Mouse (Mus musculus): ENCODE results near the gene Hdac5. TPM values are rescaled to one million over a fixed set of nuclear protein-coding genes. Genes with fewer than 3 reads are reported as not detected.

Gene Hdac5
- polyA plus RNA-seq, 1 experiment from 2014 or later = 70.0 TPM

GRCm38 (mm10) chr11:102211936-102212341 is 18.0 kb downstream of the Hdac5 start:
- Histone ChIP-seq H3K27ac (peak overlapping the region; percentile 52; the same call in 1 of the 2 replicates), H3K4me1 (peaks cover 73% of the 10 kb centered on the region), H3K4me3 (no peak overlapping the region), H3K4me2 (replicated peaks) (no peak overlapping the region; the same call in 1 of the 2 replicates), H3K36me3 (0 out of 2 replicates have a peak, but pooled peaks cover under 1% of the 10 kb centered on the region), H3K9me3 (no peaks in the 10 kb centered on the region), H3K9ac (no peak overlapping the region), H3K27me3 (no peaks in the 10 kb centered on the region)
- ATAC-seq (ENCODE audit: insufficient number of reproducible peaks, insufficient read depth, low FRiP score, low TSS enrichment) = no peak
- 67% methylated on average over 18 of the region's 18 CpGs for WGBS

GRCm38 (mm10) chr11:102211011-102211410 is 19.0 kb downstream of the Hdac5 start:
- Histone ChIP-seq H3K9ac (no peak overlapping the region), H3K4me3 (no peak overlapping the region), H3K4me2 (replicated peaks) (no peak overlapping the region), H3K27me3 (no peaks in the 10 kb centered on the region), H3K36me3 (peaks cover 10% of the 10 kb centered on the region), H3K27ac (peak overlapping the region; percentile 18; the same call in 1 of the 2 replicates), H3K4me1 (peaks cover 72% of the 10 kb centered on the region), H3K9me3 (no peaks in the 10 kb centered on the region)
- WGBS = 27% methylated on average over 5 of the region's 5 CpGs
- ATAC-seq (ENCODE audit: insufficient number of reproducible peaks, insufficient read depth, low FRiP score, low TSS enrichment) = no peak

GRCm38 (mm10) chr11:102210185-102210584 is 19.8 kb downstream of the Hdac5 start:
- 84% methylated on average over 3 of the region's 3 CpGs for WGBS
- H3K27me3 ChIP-seq = no peaks in the 10 kb centered on the region
- ATAC-seq (ENCODE audit: insufficient number of reproducible peaks, insufficient read depth, low FRiP score, low TSS enrichment) = no peak
- no peak overlapping the region for H3K4me2 ChIP-seq (replicated peaks)
- H3K27ac ChIP-seq = no peak overlapping the region
- no peaks in the 10 kb centered on the region for H3K9me3 ChIP-seq
- peaks cover 63% of the 10 kb centered on the region for H3K4me1 ChIP-seq
- H3K36me3 ChIP-seq = peaks cover 17% of the 10 kb centered on the region
- no peak overlapping the region for H3K9ac ChIP-seq
- H3K4me3 ChIP-seq = no peak overlapping the region

- Histone ChIP-seq H3K9me3 (no peaks in the 10 kb centered on the region), H3K4me3 (no peak overlapping the region), H3K27me3 (no peaks in the 10 kb centered on the region), H3K4me1 (peaks cover 59% of the 10 kb centered on the region), H3K27ac (peak overlapping the region; percentile 54; the same call in 1 of the 2 replicates), H3K4me2 (replicated peaks) (no peak overlapping the region), H3K36me3 (peaks cover 21% of the 10 kb centered on the region), H3K9ac (no peak overlapping the region)
- ATAC-seq (ENCODE audit: insufficient number of reproducible peaks, insufficient read depth, low FRiP score, low TSS enrichment) = no peak
- 29% methylated on average over 2 of the region's 2 CpGs for WGBS
Measured at GRCm38 (mm10) chr11:102209742-102210141, 20.2 kb downstream of the Hdac5 start.

GRCm38 (mm10) chr11:102208846-102209245 is 21.1 kb downstream of the Hdac5 start:
- Histone ChIP-seq H3K9me3 (no peaks in the 10 kb centered on the region), H3K4me2 (replicated peaks) (no peak overlapping the region), H3K27me3 (no peaks in the 10 kb centered on the region), H3K4me1 (peaks cover 50% of the 10 kb centered on the region), H3K9ac (no peak overlapping the region; the same call in 1 of the 2 replicates), H3K27ac (peak overlapping the region; percentile 60), H3K4me3 (no peak overlapping the region), H3K36me3 (peaks cover 30% of the 10 kb centered on the region)
- 0% methylated on average over 1 of the region's 4 CpGs for WGBS
- ATAC-seq (ENCODE audit: insufficient number of reproducible peaks, insufficient read depth, low FRiP score, low TSS enrichment) = peak; percentile 38; the same call in 1 of the 2 replicates

- no peak for ATAC-seq (ENCODE audit: insufficient number of reproducible peaks, insufficient read depth, low FRiP score, low TSS enrichment)
- Histone ChIP-seq H3K9me3 (no peaks in the 10 kb centered on the region), H3K27ac (peak overlapping the region; percentile 67), H3K36me3 (peaks cover 36% of the 10 kb centered on the region), H3K4me2 (replicated peaks) (peak overlapping the region; percentile 15), H3K4me3 (no peak overlapping the region), H3K4me1 (peaks cover 44% of the 10 kb centered on the region), H3K27me3 (no peaks in the 10 kb centered on the region), H3K9ac (peak overlapping the region; percentile 7; the same call in 1 of the 2 replicates)
- 35% methylated on average over 11 of the region's 11 CpGs for WGBS
Measured at GRCm38 (mm10) chr11:102207825-102208777, 21.9 kb downstream of the Hdac5 start.

- WGBS = 71% methylated on average over 29 of the region's 30 CpGs
- H3K4me3 ChIP-seq = no peak overlapping the region
- peaks cover 36% of the 10 kb centered on the region for H3K4me1 ChIP-seq
- no peak overlapping the region for H3K9ac ChIP-seq
- H3K9me3 ChIP-seq = no peaks in the 10 kb centered on the region
- H3K27ac ChIP-seq = peak overlapping the region; percentile 63; the same call in 1 of the 2 replicates
- no peak overlapping the region for H3K4me2 ChIP-seq (replicated peaks)
- ATAC-seq (ENCODE audit: insufficient number of reproducible peaks, insufficient read depth, low FRiP score, low TSS enrichment) = no peak
- H3K36me3 ChIP-seq = peaks cover 51% of the 10 kb centered on the region
- H3K27me3 ChIP-seq = no peaks in the 10 kb centered on the region
Measured at GRCm38 (mm10) chr11:102206481-102206880, 23.5 kb downstream of the Hdac5 start.

GRCm38 (mm10) chr11:102201408-102201821 is 28.6 kb downstream of the Hdac5 start:
- Histone ChIP-seq H3K4me3 (no peak overlapping the region), H3K4me2 (replicated peaks) (no peak overlapping the region), H3K9me3 (no peaks in the 10 kb centered on the region), H3K36me3 (peaks cover 93% of the 10 kb centered on the region), H3K4me1 (peaks cover under 1% of the 10 kb centered on the region; the same call in 1 of the 2 replicates), H3K27me3 (no peaks in the 10 kb centered on the region), H3K27ac (no peak overlapping the region), H3K9ac (no peak overlapping the region)
- ATAC-seq (ENCODE audit: insufficient number of reproducible peaks, insufficient read depth, low FRiP score, low TSS enrichment) = no peak
- 69% methylated on average over 12 of the region's 12 CpGs for WGBS

GRCm38 (mm10) chr11:102199856-102200255 is 30.1 kb downstream of the Hdac5 start:
- H3K4me3 ChIP-seq = no peak overlapping the region
- H3K4me1 ChIP-seq = no peaks in the 10 kb centered on the region
- whole genome bisulfite sequencing = 72% methylated on average over 9 of the region's 9 CpGs
- H3K4me2 ChIP-seq (replicated peaks) = no peak overlapping the region
- no peak for ATAC-seq (ENCODE audit: insufficient number of reproducible peaks, insufficient read depth, low FRiP score, low TSS enrichment)
- no peaks in the 10 kb centered on the region for H3K27me3 ChIP-seq
- no peak overlapping the region for H3K27ac ChIP-seq
- H3K9me3 ChIP-seq = no peaks in the 10 kb centered on the region
- H3K9ac ChIP-seq = no peak overlapping the region
- peaks cover 94% of the 10 kb centered on the region for H3K36me3 ChIP-seq

- H3K4me3 ChIP-seq = no peak overlapping the region
- no peaks in the 10 kb centered on the region for H3K9me3 ChIP-seq
- no peak for ATAC-seq (ENCODE audit: insufficient number of reproducible peaks, insufficient read depth, low FRiP score, low TSS enrichment)
- H3K36me3 ChIP-seq = peaks cover 93% of the 10 kb centered on the region
- no peak overlapping the region for H3K9ac ChIP-seq
- no peak overlapping the region for H3K27ac ChIP-seq
- no peaks in the 10 kb centered on the region for H3K27me3 ChIP-seq
- no peak overlapping the region for H3K4me2 ChIP-seq (replicated peaks)
- H3K4me1 ChIP-seq = no peaks in the 10 kb centered on the region
- 68% methylated on average over 6 of the region's 6 CpGs for WGBS
Measured at GRCm38 (mm10) chr11:102198245-102198644, 31.7 kb downstream of the Hdac5 start.

GRCm38 (mm10) chr11:102196018-102196797 is 33.8 kb downstream of the Hdac5 start:
- no peak overlapping the region for H3K27ac ChIP-seq
- no peak for ATAC-seq (ENCODE audit: insufficient number of reproducible peaks, insufficient read depth, low FRiP score, low TSS enrichment)
- no peak overlapping the region for H3K4me2 ChIP-seq (replicated peaks)
- peaks cover 87% of the 10 kb centered on the region for H3K36me3 ChIP-seq
- no peaks in the 10 kb centered on the region for H3K27me3 ChIP-seq
- H3K4me1 ChIP-seq = peaks cover 2% of the 10 kb centered on the region
- no peaks in the 10 kb centered on the region for H3K9me3 ChIP-seq
- no peak overlapping the region for H3K4me3 ChIP-seq
- WGBS = 86% methylated on average over 21 of the region's 21 CpGs
- no peak overlapping the region; the same call in 1 of the 2 replicates for H3K9ac ChIP-seq

Data from embryonic facial prominence, embryonic 12.5 days (tissue).